Mouse (Mus musculus) E14TG2a.4 (cell line): Measurements from ENCODE around the gene Sirt2.

Experiments
- CTCF ChIP-seq: conservative IDR thresholded peaks from 2 replicates; pipeline ENCODE4 v1.5.1; 2014; ENCODE audit warnings: low read length
- POU5F1 ChIP-seq: IDR thresholded peaks from 2 replicates; pipeline ENCODE4 v1.6.1; 2014; ENCODE audit warnings: low read length, borderline replicate concordance

DNA sequence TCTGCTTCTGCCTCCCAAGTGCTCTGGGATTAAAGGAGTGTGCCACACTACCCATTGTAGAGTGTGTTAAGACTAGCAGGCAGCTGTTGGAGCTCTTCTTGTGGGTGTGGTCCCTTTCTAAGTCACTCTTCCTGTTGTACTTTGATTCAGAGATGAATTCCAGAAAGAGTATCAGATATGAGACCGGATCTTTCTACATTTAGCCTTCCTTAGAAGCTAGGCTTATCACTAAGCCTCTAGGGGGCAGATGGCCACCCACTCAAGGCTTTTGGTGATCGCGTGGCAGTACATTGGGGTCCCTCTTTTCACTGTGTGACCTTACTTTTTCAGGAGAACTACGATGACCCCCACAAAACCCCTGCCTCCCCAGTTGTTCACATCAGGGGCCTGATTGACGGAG is 46.4 kb downstream of the Sirt2 start:
- TF ChIP-seq CTCF (peak; percentile 16), POU5F1 (no peak)
